In genomic region chrX:59133834-59134165, GRCm38 (mm10) we compare ENCODE assay signal across 7 mouse cellular contexts.
DNase-seq lines count a peak whose midpoint lies in the region; ATAC-seq and TF ChIP-seq lines count a peak whose summit lies in the region.

No protein-coding gene starts in this region.

- no peak for TF ChIP-seq CTCF in heart, postnatal 0 days (IDR thresholded peaks at IDR 0.05; ENCODE audit: low read depth)

- H3K27me3 ChIP-seq in lung, embryonic 16.5 days (ENCODE audit: control insufficient read depth, insufficient read depth, low read depth, low read length), result peaks cover 8% of the 10 kb centered on the region
- H3K27me3 ChIP-seq in heart, postnatal 0 days (ENCODE audit: control insufficient read depth, insufficient read depth, low read length), result no peaks in the 10 kb centered on the region
- peaks cover 24% of the 10 kb centered on the region for H3K27me3 ChIP-seq in liver, embryonic 12.5 days (replicated peaks)
- no peaks in the 10 kb centered on the region for H3K27me3 ChIP-seq in stomach, embryonic 16.5 days (ENCODE audit: control insufficient read depth, insufficient read depth, low read length)

- no peaks in the 10 kb centered on the region for H3K4me1 ChIP-seq in lung, embryonic 16.5 days (replicated peaks; ENCODE audit: control insufficient read depth, insufficient read depth, low read length)
- no peaks in the 10 kb centered on the region for H3K4me1 ChIP-seq in heart, postnatal 0 days (ENCODE audit: control insufficient read depth, insufficient read depth)
- no peaks in the 10 kb centered on the region for H3K4me1 ChIP-seq in liver, embryonic 12.5 days
- no peaks in the 10 kb centered on the region for H3K4me1 ChIP-seq in stomach, embryonic 16.5 days (ENCODE audit: control insufficient read depth, insufficient read depth, low read length)

- WGBS in lung, embryonic 16.5 days, result 18% methylated on average over 23 of the region's 24 CpGs
- 16% methylated on average over 21 of the region's 24 CpGs for WGBS in heart, postnatal 0 days
- WGBS in liver, embryonic 12.5 days (ENCODE audit: insufficient replicate concordance), result 16% methylated on average over 24 of the region's 24 CpGs
- 2% methylated on average over 24 of the region's 24 CpGs for WGBS in stomach, embryonic 16.5 days

- no peaks in the 10 kb centered on the region for H3K9me3 ChIP-seq in lung, embryonic 16.5 days (ENCODE audit: control insufficient read depth, low read length)
- no peaks in the 10 kb centered on the region for H3K9me3 ChIP-seq in heart, postnatal 0 days (replicated peaks; ENCODE audit: control insufficient read depth, low read length)
- H3K9me3 ChIP-seq in liver, embryonic 12.5 days (replicated peaks), result no peaks in the 10 kb centered on the region
- H3K9me3 ChIP-seq in stomach, embryonic 16.5 days (replicated peaks; ENCODE audit: control insufficient read depth, low read length), result no peaks in the 10 kb centered on the region

- no peak overlapping the region for H3K27ac ChIP-seq in lung, embryonic 16.5 days (ENCODE audit: low read length)
- peak overlapping the region; percentile 51; the same call in 1 of the 2 replicates for H3K27ac ChIP-seq in heart, postnatal 0 days (ENCODE audit: low read depth)
- no peak overlapping the region for H3K27ac ChIP-seq in liver, embryonic 12.5 days
- H3K27ac ChIP-seq in stomach, embryonic 16.5 days (ENCODE audit: low read length), result no peak overlapping the region

- no peak for DNase-seq in lung, postnatal 10 days
- DNase-seq in embryo, embryonic 11 days, result peak; percentile 26
- DNase-seq in heart, postnatal 0 days (ENCODE audit: low spot score), result no peak
- DNase-seq in spleen, postnatal 10 days (ENCODE audit: low spot score in 2 of 2), result no peak

- H3K36me3 ChIP-seq in lung, embryonic 16.5 days (ENCODE audit: control insufficient read depth, insufficient read depth, low read length), result no peaks in the 10 kb centered on the region
- no peaks in the 10 kb centered on the region for H3K36me3 ChIP-seq in heart, postnatal 0 days (replicated peaks; ENCODE audit: control insufficient read depth, insufficient read depth, low read length)
- H3K36me3 ChIP-seq in liver, embryonic 12.5 days, result no peaks in the 10 kb centered on the region
- H3K36me3 ChIP-seq in stomach, embryonic 16.5 days (ENCODE audit: control insufficient read depth, insufficient read depth, low read length), result no peaks in the 10 kb centered on the region

- peak overlapping the region; percentile 70 for H3K4me2 ChIP-seq in lung, embryonic 16.5 days (ENCODE audit: low read depth, low read length)
- H3K4me2 ChIP-seq in heart, postnatal 0 days (ENCODE audit: low read depth, low read length), result peak overlapping the region; percentile 78
- H3K4me2 ChIP-seq in liver, embryonic 12.5 days, result peak overlapping the region; percentile 77
- H3K4me2 ChIP-seq in stomach, embryonic 16.5 days (ENCODE audit: low read depth, low read length), result peak overlapping the region; percentile 54

- ATAC-seq in lung, embryonic 16.5 days (ENCODE audit: low read depth), result no peak
- no peak for ATAC-seq in heart, postnatal 0 days (ENCODE audit: insufficient read depth, low read depth)
- no peak for ATAC-seq in liver, embryonic 12.5 days
- peak; percentile 5; the same call in 1 of the 2 replicates for ATAC-seq in stomach, embryonic 16.5 days (ENCODE audit: insufficient read depth, low FRiP score)

- H3K9ac ChIP-seq in lung, embryonic 16.5 days (ENCODE audit: low read length), result peak overlapping the region; percentile 54; the same call in 1 of the 2 replicates
- H3K9ac ChIP-seq in heart, postnatal 0 days (replicated peaks; ENCODE audit: low read depth, low read length), result peak overlapping the region; percentile 45
- peak overlapping the region; percentile 63 for H3K9ac ChIP-seq in liver, embryonic 12.5 days
- H3K9ac ChIP-seq in stomach, embryonic 16.5 days (ENCODE audit: low read length), result peak overlapping the region; percentile 67

- no peak for TF ChIP-seq EP300 in heart, postnatal 0 days (IDR thresholded peaks at IDR 0.05; ENCODE audit: low read depth)

- peak overlapping the region; percentile 52 for H3K4me3 ChIP-seq in lung, embryonic 16.5 days (ENCODE audit: low read length)
- H3K4me3 ChIP-seq in heart, postnatal 0 days (ENCODE audit: low read depth, low read length), result peak overlapping the region; percentile 62
- peak overlapping the region; percentile 64 for H3K4me3 ChIP-seq in liver, embryonic 12.5 days
- peak overlapping the region; percentile 54 for H3K4me3 ChIP-seq in stomach, embryonic 16.5 days (replicated peaks; ENCODE audit: low read length)
